Mouse (Mus musculus) kidney, embryonic 14.5 days (tissue): ENCODE data around the gene Phka2. TPM values are rescaled to one million over a fixed set of nuclear protein-coding genes. Genes with fewer than 3 reads are reported as not detected.
A peak's percentile ranks its signal among the peaks of the same experiment; 100 is the strongest.

Experiments used
- ATAC-seq: fragments of 200-750 bp; cut with Nextera tagmentation; 2 replicates; pipeline ENCODE4 v1.8.0; 2017; ENCODE audit warnings: moderate number of reproducible peaks, mild to moderate bottlenecking, moderate TSS enrichment, moderate library complexity; ENCODE audit not compliant: low FRiP score, low TSS enrichment
- H3K27ac ChIP-seq: fragments of 300-500 bp; sonication (generic); 2 replicates; pipeline ENCODE4 v1.5.1; 2014; ENCODE audit warnings: low read depth, mild to moderate bottlenecking, low read length, moderate library complexity, mixed read lengths
- H3K27me3 ChIP-seq: fragments of 300-500 bp; sonication (generic); 2 replicates; pipeline ENCODE4 v1.6.1; 2014; ENCODE audit warnings: mild to moderate bottlenecking, low read length; ENCODE audit not compliant: control insufficient read depth, insufficient read depth
- H3K36me3 ChIP-seq: fragments of 300-500 bp; sonication (generic); 2 replicates; pipeline ENCODE4 v1.6.1; 2014; ENCODE audit warnings: low read length, mixed read lengths; ENCODE audit not compliant: control insufficient read depth, insufficient read depth
- H3K4me1 ChIP-seq: fragments of 300-500 bp; sonication (generic); 2 replicates; pipeline ENCODE4 v1.6.1; 2014; ENCODE audit warnings: low read length, mixed read lengths; ENCODE audit not compliant: control insufficient read depth, insufficient read depth
- H3K4me2 ChIP-seq: fragments of 300-500 bp; sonication (generic); replicated peaks from 2 replicates; pipeline ENCODE4 v1.6.1; 2014; ENCODE audit warnings: low read depth, mild to moderate bottlenecking, low read length
- H3K4me3 ChIP-seq: fragments of 300-500 bp; sonication (generic); 2 replicates; pipeline ENCODE4 v1.5.1; 2014; ENCODE audit warnings: mild to moderate bottlenecking, low read length
- H3K9ac ChIP-seq: fragments of 300-500 bp; sonication (generic); 2 replicates; pipeline ENCODE4 v1.6.1; 2014; ENCODE audit warnings: low read depth, mild to moderate bottlenecking, low read length, moderate library complexity
- H3K9me3 ChIP-seq: fragments of 300-500 bp; sonication (generic); 2 replicates; pipeline ENCODE4 v1.6.1; 2016; ENCODE audit warnings: low read length; ENCODE audit not compliant: control insufficient read depth
- WGBS: fragments of 180-500 bp; shearing (Covaris S2); extraction: QIAGEN DNeasy Blood & Tissue Kit; methylation state at CpG from one replicate; pipeline ENCODE4 v1.1.7; 2014; 5-methylcytosine and 5-hydroxymethylcytosine counted together
- polyA plus RNA-seq: library from polyadenylated mRNA; unstranded; fragments of >200 nt; fragmentation: Nextera tagmentation; extraction: Ambion mirVana; gene quantifications from 2 replicates; pipeline ENCODE4 v1.2.1, GENCODE M21; 2014

Gene Phka2
- polyA plus RNA-seq, result 10.5 and 20.6 TPM in 2 replicates

- Histone ChIP-seq H3K9me3 (no peaks in the 10 kb centered on the region), H3K36me3 (no peaks in the 10 kb centered on the region), H3K27me3 (no peaks in the 10 kb centered on the region), H3K4me2 (peak within 1 kb of the TSS; percentile 49), H3K9ac (peak within 1 kb of the TSS; percentile 60), H3K4me3 (peak within 1 kb of the TSS; percentile 51), H3K4me1 (no peaks in the 10 kb centered on the region), H3K27ac (peak within 1 kb of the TSS; percentile 83; the same call in 1 of the 2 replicates)
- 24% methylated on average over 61 of the region's 61 CpGs for WGBS
- peak; percentile 99 for ATAC-seq
These were observed at the start of gene Phka2 for GRCm38 (mm10) chrX:160502048-160503041. Phka2 (plus strand) TSS chrX:160502166.

- Histone ChIP-seq H3K9me3 (no peaks in the 10 kb centered on the region), H3K4me3 (no peak overlapping the region), H3K36me3 (no peaks in the 10 kb centered on the region), H3K9ac (no peak overlapping the region), H3K4me1 (no peaks in the 10 kb centered on the region), H3K4me2 (no peak overlapping the region), H3K27me3 (no peaks in the 10 kb centered on the region; the same call in 1 of the 2 replicates), H3K27ac (no peak overlapping the region)
- 74% methylated on average over 5 of the region's 5 CpGs for WGBS
- ATAC-seq, result no peak
These were observed 46.3 kb upstream of the Phka2 start for GRCm38 (mm10) chrX:160455686-160456085.

GRCm38 (mm10) chrX:160471257-160471786, 30.6 kb upstream of the Phka2 start:
- no peak overlapping the region for H3K27ac ChIP-seq
- H3K27me3 ChIP-seq, result no peaks in the 10 kb centered on the region
- H3K9me3 ChIP-seq, result no peaks in the 10 kb centered on the region
- no peaks in the 10 kb centered on the region for H3K4me1 ChIP-seq
- H3K4me3 ChIP-seq, result no peak overlapping the region
- H3K4me2 ChIP-seq, result no peak overlapping the region
- no peak overlapping the region for H3K9ac ChIP-seq
- H3K36me3 ChIP-seq, result no peaks in the 10 kb centered on the region
- no peak for ATAC-seq
- WGBS, result 72% methylated on average over 3 of the region's 3 CpGs

GRCm38 (mm10) chrX:160489784-160490183, 12.2 kb upstream of the Phka2 start:
- Histone ChIP-seq H3K36me3 (no peaks in the 10 kb centered on the region), H3K4me2 (no peak overlapping the region), H3K9ac (no peak overlapping the region), H3K4me1 (no peaks in the 10 kb centered on the region), H3K4me3 (no peak overlapping the region), H3K9me3 (no peaks in the 10 kb centered on the region), H3K27me3 (no peaks in the 10 kb centered on the region), H3K27ac (no peak overlapping the region)
- 84% methylated on average over 2 of the region's 2 CpGs for WGBS
- ATAC-seq, result no peak

GRCm38 (mm10) chrX:160494333-160494732, 7.6 kb upstream of the Phka2 start:
- no peak overlapping the region for H3K27ac ChIP-seq
- H3K27me3 ChIP-seq, result no peaks in the 10 kb centered on the region; the same call in 1 of the 2 replicates
- no peak overlapping the region for H3K4me2 ChIP-seq
- no peaks in the 10 kb centered on the region for H3K36me3 ChIP-seq
- no peaks in the 10 kb centered on the region for H3K4me1 ChIP-seq
- no peak overlapping the region for H3K9ac ChIP-seq
- no peaks in the 10 kb centered on the region for H3K9me3 ChIP-seq
- 57% methylated on average over 3 of the region's 3 CpGs for WGBS
- H3K4me3 ChIP-seq, result no peak overlapping the region
- no peak for ATAC-seq

- no peak overlapping the region for H3K4me3 ChIP-seq
- ATAC-seq, result no peak
- no peaks in the 10 kb centered on the region; the same call in 1 of the 2 replicates for H3K27me3 ChIP-seq
- no peaks in the 10 kb centered on the region for H3K4me1 ChIP-seq
- no peak overlapping the region for H3K9ac ChIP-seq
- H3K9me3 ChIP-seq, result no peaks in the 10 kb centered on the region
- H3K27ac ChIP-seq, result no peak overlapping the region
- H3K36me3 ChIP-seq, result no peaks in the 10 kb centered on the region
- no peak overlapping the region for H3K4me2 ChIP-seq
- 74% methylated on average over 6 of the region's 6 CpGs for WGBS
These were observed 7.0 kb upstream of the Phka2 start for GRCm38 (mm10) chrX:160494921-160495320.

- no peaks in the 10 kb centered on the region for H3K36me3 ChIP-seq
- no peaks in the 10 kb centered on the region for H3K9me3 ChIP-seq
- ATAC-seq, result no peak
- H3K4me1 ChIP-seq, result no peaks in the 10 kb centered on the region
- no peaks in the 10 kb centered on the region; the same call in 1 of the 2 replicates for H3K27me3 ChIP-seq
- H3K4me2 ChIP-seq, result no peak overlapping the region
- WGBS, result 71% methylated on average over 5 of the region's 5 CpGs
- no peak overlapping the region for H3K27ac ChIP-seq
- H3K9ac ChIP-seq, result no peak overlapping the region
- no peak overlapping the region for H3K4me3 ChIP-seq
These were observed 5.5 kb upstream of the Phka2 start for GRCm38 (mm10) chrX:160496473-160496872.

- ATAC-seq, result no peak
- WGBS, result 92% methylated on average over 3 of the region's 3 CpGs
- H3K27ac ChIP-seq, result no peak overlapping the region
- no peaks in the 10 kb centered on the region for H3K36me3 ChIP-seq
- H3K4me3 ChIP-seq, result no peak overlapping the region
- H3K27me3 ChIP-seq, result no peaks in the 10 kb centered on the region; the same call in 1 of the 2 replicates
- H3K9ac ChIP-seq, result no peak overlapping the region
- H3K4me2 ChIP-seq, result no peak overlapping the region
- no peaks in the 10 kb centered on the region for H3K9me3 ChIP-seq
- H3K4me1 ChIP-seq, result no peaks in the 10 kb centered on the region
These were observed 871 bp upstream of the Phka2 start for GRCm38 (mm10) chrX:160501095-160501494.

GRCm38 (mm10) chrX:160501687-160502047, 299 bp upstream of the Phka2 start:
- 46% methylated on average over 12 of the region's 12 CpGs for WGBS
- peak overlapping the region; percentile 60; the same call in 1 of the 2 replicates for H3K9ac ChIP-seq
- ATAC-seq, result peak; percentile 88
- H3K4me3 ChIP-seq, result peak overlapping the region; percentile 51
- H3K4me1 ChIP-seq, result no peaks in the 10 kb centered on the region
- no peaks in the 10 kb centered on the region for H3K9me3 ChIP-seq
- peak overlapping the region; percentile 31 for H3K4me2 ChIP-seq
- H3K27ac ChIP-seq, result 0 out of 2 replicates have a peak overlapping the region, but pooled peaks have one; percentile 83
- no peaks in the 10 kb centered on the region for H3K36me3 ChIP-seq
- H3K27me3 ChIP-seq, result no peaks in the 10 kb centered on the region; the same call in 1 of the 2 replicates
